Mouse (Mus musculus): ENCODE data around the gene Clmp. TPM values are rescaled to one million over a fixed set of nuclear protein-coding genes. Genes with fewer than 3 reads are reported as not detected.

The Clmp gene
- polyA plus RNA-seq (2014; fragmentation: Nextera tagmentation; extraction: Ambion mirVana) = 40.9 and 42.9 TPM in 2 replicates

- peak within 1 kb of the TSS; percentile 82 for H3K4me2 ChIP-seq (replicated peaks; ENCODE audit: low read depth, low read length)
- no peaks in the 10 kb centered on the region for H3K36me3 ChIP-seq (ENCODE audit: control insufficient read depth, insufficient read depth, low read length)
- H3K4me3 ChIP-seq (ENCODE audit: low read depth, low read length) = peak within 1 kb of the TSS; percentile 75
- H3K27ac ChIP-seq (ENCODE audit: low read length) = peak within 1 kb of the TSS; percentile 97
- no peaks in the 10 kb centered on the region for H3K27me3 ChIP-seq (ENCODE audit: control insufficient read depth, insufficient read depth, low read length)
- H3K4me1 ChIP-seq (ENCODE audit: control insufficient read depth, insufficient read depth, low read length) = peaks cover 11% of the 10 kb centered on the region; the same call in 1 of the 2 replicates
- WGBS = under 1% methylated on average over 53 of the region's 53 CpGs
- H3K9ac ChIP-seq (replicated peaks; ENCODE audit: low read depth, low read length) = peak within 1 kb of the TSS; percentile 81
- peak; percentile 68 for ATAC-seq (ENCODE audit: insufficient number of reproducible peaks, insufficient read depth, low FRiP score, low read depth)
- no peaks in the 10 kb centered on the region for H3K9me3 ChIP-seq (ENCODE audit: control insufficient read depth, low read depth, low read length)
Observed at GRCm38 (mm10) chr9:40685801-40686420, at the start of gene Clmp. TSS of gene Clmp (plus strand) at chr9:40685962.

GRCm38 (mm10) chr9:40636054-40636453, 49.7 kb upstream of the Clmp start:
- Histone ChIP-seq H3K4me1 (ENCODE audit: control insufficient read depth, insufficient read depth, low read length) (0 out of 2 replicates have a peak, but pooled peaks cover 3% of the 10 kb centered on the region), H3K4me2 (replicated peaks; ENCODE audit: low read depth, low read length) (no peak overlapping the region), H3K27me3 (ENCODE audit: control insufficient read depth, insufficient read depth, low read length) (no peaks in the 10 kb centered on the region), H3K9me3 (ENCODE audit: control insufficient read depth, low read depth, low read length) (no peaks in the 10 kb centered on the region), H3K36me3 (ENCODE audit: control insufficient read depth, insufficient read depth, low read length) (no peaks in the 10 kb centered on the region), H3K27ac (ENCODE audit: low read length) (no peak overlapping the region), H3K4me3 (ENCODE audit: low read depth, low read length) (no peak overlapping the region), H3K9ac (replicated peaks; ENCODE audit: low read depth, low read length) (no peak overlapping the region)
- ATAC-seq (ENCODE audit: insufficient number of reproducible peaks, insufficient read depth, low FRiP score, low read depth) = no peak
- 6% methylated on average over 2 of the region's 2 CpGs for WGBS

DNA sequence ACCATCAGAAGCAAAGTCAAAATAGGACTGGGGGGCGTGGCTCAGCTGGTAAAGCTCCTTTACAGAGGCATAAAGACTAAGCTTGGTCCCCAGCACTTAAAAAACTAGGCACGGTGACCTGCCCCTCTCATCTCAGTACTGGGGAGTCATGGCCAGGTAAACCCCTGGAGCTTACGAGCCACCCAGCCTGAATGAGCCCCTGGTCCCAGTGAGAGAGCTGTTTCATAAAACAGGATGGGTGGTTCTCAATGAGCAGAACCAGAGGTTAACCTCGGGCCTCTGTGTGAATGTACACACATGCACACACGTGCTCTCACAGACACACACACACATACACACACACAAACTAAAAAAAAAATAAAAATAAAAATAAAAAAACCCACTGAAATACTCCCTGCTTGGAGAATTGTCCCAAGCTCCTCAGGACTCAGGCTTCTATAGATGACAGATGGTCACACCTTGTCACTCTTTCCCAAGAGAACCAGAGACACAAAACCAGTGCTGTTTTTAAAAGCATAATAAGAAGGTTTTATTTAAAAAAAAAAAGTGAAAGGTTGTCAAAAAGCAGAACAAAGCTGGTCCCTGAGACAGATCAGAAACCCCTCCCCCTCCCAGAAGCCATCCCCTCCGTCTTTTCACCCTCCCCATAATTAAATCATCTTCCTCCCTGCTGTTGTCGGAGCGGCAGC, 47.9 kb upstream of the Clmp start:
- Histone ChIP-seq H3K4me3 (ENCODE audit: low read depth, low read length) (peak overlapping the region; percentile 31), H3K27ac (ENCODE audit: low read length) (no peak overlapping the region), H3K27me3 (ENCODE audit: control insufficient read depth, insufficient read depth, low read length) (no peaks in the 10 kb centered on the region), H3K4me2 (replicated peaks; ENCODE audit: low read depth, low read length) (peak overlapping the region; percentile 52), H3K9me3 (ENCODE audit: control insufficient read depth, low read depth, low read length) (no peaks in the 10 kb centered on the region), H3K9ac (replicated peaks; ENCODE audit: low read depth, low read length) (0 out of 2 replicates have a peak overlapping the region, but pooled peaks have one; percentile 7), H3K36me3 (ENCODE audit: control insufficient read depth, insufficient read depth, low read length) (no peaks in the 10 kb centered on the region), H3K4me1 (ENCODE audit: control insufficient read depth, insufficient read depth, low read length) (0 out of 2 replicates have a peak, but pooled peaks cover 3% of the 10 kb centered on the region)
- peak; percentile 39; the same call in 1 of the 2 replicates for ATAC-seq (ENCODE audit: insufficient number of reproducible peaks, insufficient read depth, low FRiP score, low read depth)
- 31% methylated on average over 8 of the region's 8 CpGs for WGBS

- Histone ChIP-seq H3K27ac (ENCODE audit: low read length) (no peak overlapping the region), H3K4me1 (ENCODE audit: control insufficient read depth, insufficient read depth, low read length) (0 out of 2 replicates have a peak, but pooled peaks cover 3% of the 10 kb centered on the region), H3K36me3 (ENCODE audit: control insufficient read depth, insufficient read depth, low read length) (no peaks in the 10 kb centered on the region), H3K4me2 (replicated peaks; ENCODE audit: low read depth, low read length) (peak overlapping the region; percentile 52), H3K4me3 (ENCODE audit: low read depth, low read length) (peak overlapping the region; percentile 31), H3K9me3 (ENCODE audit: control insufficient read depth, low read depth, low read length) (no peaks in the 10 kb centered on the region), H3K9ac (replicated peaks; ENCODE audit: low read depth, low read length) (0 out of 2 replicates have a peak overlapping the region, but pooled peaks have one; percentile 7), H3K27me3 (ENCODE audit: control insufficient read depth, insufficient read depth, low read length) (no peaks in the 10 kb centered on the region)
- 7% methylated on average over 14 of the region's 14 CpGs for WGBS
- peak; percentile 11; the same call in 1 of the 2 replicates for ATAC-seq (ENCODE audit: insufficient number of reproducible peaks, insufficient read depth, low FRiP score, low read depth)
Observed at GRCm38 (mm10) chr9:40638394-40639049, 47.2 kb upstream of the Clmp start.

GRCm38 (mm10) chr9:40639536-40640187, 46.1 kb upstream of the Clmp start:
- Histone ChIP-seq H3K9me3 (ENCODE audit: control insufficient read depth, low read depth, low read length) (no peaks in the 10 kb centered on the region), H3K27ac (ENCODE audit: low read length) (no peak overlapping the region), H3K4me1 (ENCODE audit: control insufficient read depth, insufficient read depth, low read length) (0 out of 2 replicates have a peak, but pooled peaks cover 3% of the 10 kb centered on the region), H3K9ac (replicated peaks; ENCODE audit: low read depth, low read length) (no peak overlapping the region), H3K27me3 (ENCODE audit: control insufficient read depth, insufficient read depth, low read length) (no peaks in the 10 kb centered on the region), H3K4me3 (ENCODE audit: low read depth, low read length) (no peak overlapping the region), H3K4me2 (replicated peaks; ENCODE audit: low read depth, low read length) (no peak overlapping the region), H3K36me3 (ENCODE audit: control insufficient read depth, insufficient read depth, low read length) (no peaks in the 10 kb centered on the region)
- 81% methylated on average over 10 of the region's 10 CpGs for WGBS
- no peak for ATAC-seq (ENCODE audit: insufficient number of reproducible peaks, insufficient read depth, low FRiP score, low read depth)

DNA sequence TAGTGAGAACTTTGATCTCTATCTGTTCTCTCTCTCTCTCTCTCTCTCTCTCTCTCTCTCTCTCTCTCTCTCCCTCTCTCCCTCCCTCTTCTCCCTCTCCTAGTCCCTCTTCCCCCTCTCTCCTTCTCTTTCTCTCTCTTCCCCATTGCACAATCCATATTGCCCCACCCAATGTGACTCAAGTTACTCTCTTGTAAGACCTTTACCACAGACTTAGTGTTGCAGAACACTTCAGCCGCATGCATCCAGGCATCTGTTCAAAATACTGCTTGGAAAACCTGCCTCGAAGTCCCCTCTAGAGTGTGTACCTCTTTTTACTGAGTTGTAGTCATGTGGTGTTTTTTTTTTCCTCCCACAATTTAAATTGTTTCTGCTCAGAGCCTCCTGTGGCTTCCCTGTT, 44.4 kb upstream of the Clmp start:
- H3K27me3 ChIP-seq (ENCODE audit: control insufficient read depth, insufficient read depth, low read length) = no peaks in the 10 kb centered on the region
- no peak overlapping the region for H3K4me3 ChIP-seq (ENCODE audit: low read depth, low read length)
- no peak overlapping the region for H3K4me2 ChIP-seq (replicated peaks; ENCODE audit: low read depth, low read length)
- H3K9me3 ChIP-seq (ENCODE audit: control insufficient read depth, low read depth, low read length) = no peaks in the 10 kb centered on the region
- WGBS = 71% methylated on average over 2 of the region's 2 CpGs
- ATAC-seq (ENCODE audit: insufficient number of reproducible peaks, insufficient read depth, low FRiP score, low read depth) = no peak
- 0 out of 2 replicates have a peak, but pooled peaks cover 3% of the 10 kb centered on the region for H3K4me1 ChIP-seq (ENCODE audit: control insufficient read depth, insufficient read depth, low read length)
- H3K27ac ChIP-seq (ENCODE audit: low read length) = no peak overlapping the region
- no peak overlapping the region for H3K9ac ChIP-seq (replicated peaks; ENCODE audit: low read depth, low read length)
- H3K36me3 ChIP-seq (ENCODE audit: control insufficient read depth, insufficient read depth, low read length) = no peaks in the 10 kb centered on the region

DNA sequence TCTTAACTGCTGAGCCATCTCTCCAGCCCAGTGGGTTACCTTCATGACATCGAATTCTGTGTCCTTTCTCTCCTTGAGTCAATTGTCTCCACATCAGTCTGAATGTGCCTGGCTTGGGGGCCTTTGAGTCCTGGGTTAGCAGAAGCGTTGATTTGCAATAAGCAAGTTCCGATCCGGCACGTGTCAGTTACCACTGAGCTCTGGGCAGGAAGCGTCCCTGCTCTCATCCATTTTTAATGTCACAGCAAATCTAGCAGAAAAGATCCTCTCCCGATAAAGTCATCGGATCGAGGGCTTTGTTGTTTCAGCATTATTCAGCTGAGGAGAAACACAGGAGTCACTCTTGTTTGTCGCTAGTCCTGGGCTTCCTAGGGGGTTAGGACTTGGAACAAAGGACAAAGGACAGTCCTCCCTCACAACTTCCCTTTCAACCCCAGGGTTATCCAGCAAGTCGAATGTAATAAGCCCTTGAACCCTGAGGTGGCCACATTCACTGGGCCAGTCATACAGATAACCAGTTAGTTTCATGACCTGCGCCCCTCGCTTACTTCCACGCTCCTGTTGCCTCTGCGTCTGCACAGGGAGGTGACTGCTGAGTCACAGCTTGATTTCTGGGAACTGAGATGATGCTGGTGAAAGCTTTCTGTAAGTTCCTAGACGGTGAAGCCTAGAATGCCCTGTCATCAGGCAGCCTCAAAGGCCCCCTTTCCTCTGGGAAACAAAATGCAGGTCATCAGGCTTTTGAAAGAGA, 43.1 kb upstream of the Clmp start:
- Histone ChIP-seq H3K4me2 (replicated peaks; ENCODE audit: low read depth, low read length) (no peak overlapping the region), H3K36me3 (ENCODE audit: control insufficient read depth, insufficient read depth, low read length) (no peaks in the 10 kb centered on the region), H3K27me3 (ENCODE audit: control insufficient read depth, insufficient read depth, low read length) (no peaks in the 10 kb centered on the region), H3K9me3 (ENCODE audit: control insufficient read depth, low read depth, low read length) (no peaks in the 10 kb centered on the region), H3K9ac (replicated peaks; ENCODE audit: low read depth, low read length) (no peak overlapping the region), H3K4me1 (ENCODE audit: control insufficient read depth, insufficient read depth, low read length) (0 out of 2 replicates have a peak, but pooled peaks cover 3% of the 10 kb centered on the region), H3K27ac (ENCODE audit: low read length) (no peak overlapping the region), H3K4me3 (ENCODE audit: low read depth, low read length) (no peak overlapping the region)
- WGBS = 39% methylated on average over 16 of the region's 16 CpGs
- ATAC-seq (ENCODE audit: insufficient number of reproducible peaks, insufficient read depth, low FRiP score, low read depth) = no peak
